Mouse (Mus musculus) G1E (cell line): Measurements from ENCODE around the gene Nectin4. TPM values are rescaled to one million over a fixed set of nuclear protein-coding genes. Genes with fewer than 3 reads are reported as not detected.
"Not testable (repeated sequence)": the region's sequence is repeated elsewhere in the genome, so short reads cannot be mapped to it uniquely, and the experiment has no call there.

ENCODE experiments used
- ATAC-seq: 2 replicates; pipeline ENCODE4 v1.8.0; 2016; ENCODE audit warnings: mild to moderate bottlenecking; ENCODE audit not compliant: insufficient number of reproducible peaks, poor library complexity, low FRiP score, severe bottlenecking; ENCODE audit errors: extremely low read depth
- DNase-seq: peaks from one replicate; pipeline ENCODE4 v3.0.0; 2012; ENCODE audit warnings: low spot score
- H3K27me3 ChIP-seq: 2 replicates; pipeline ENCODE4 v1.6.1; 2012; ENCODE audit warnings: mild to moderate bottlenecking, low read length, inconsistent platforms; ENCODE audit not compliant: insufficient read depth
- H3K36me3 ChIP-seq: replicated peaks from 2 replicates; pipeline ENCODE3; 2012; ENCODE audit warnings: mild to moderate bottlenecking, inconsistent platforms
- H3K4me1 ChIP-seq: 2 replicates; pipeline ENCODE4 v1.6.1; 2012; ENCODE audit warnings: low read depth, low read length, inconsistent platforms, mixed read lengths; ENCODE audit not compliant: insufficient read depth
- H3K4me3 ChIP-seq: 2 replicates; pipeline ENCODE4 v1.5.1; 2012; ENCODE audit warnings: low read depth, mild to moderate bottlenecking, inconsistent platforms, low read length, moderate library complexity, mixed read lengths
- H3K9me3 ChIP-seq: replicated peaks from 2 replicates; pipeline ENCODE4 v1.6.1; 2012; ENCODE audit warnings: inconsistent platforms
- CTCF ChIP-seq: IDR thresholded peaks from 2 replicates; pipeline ENCODE4 v1.5.1; 2012; ENCODE audit warnings: low read depth, low read length, inconsistent platforms, mixed read lengths
- GATA1 ChIP-seq: IDR thresholded peaks from 2 replicates; pipeline ENCODE4 v1.6.1; 2012; ENCODE audit warnings: borderline replicate concordance, low read length, inconsistent platforms, mixed read lengths
- GATA2 ChIP-seq: IDR thresholded peaks from 2 replicates; pipeline ENCODE4 v1.6.1; 2012; ENCODE audit warnings: low read depth, low read length, inconsistent platforms, borderline replicate concordance
- POLR2AphosphoS5 ChIP-seq: IDR thresholded peaks from 2 replicates; pipeline ENCODE4 v1.6.1; 2012; ENCODE audit warnings: low read depth, low read length, inconsistent platforms; ENCODE audit not compliant: insufficient replicate concordance
- TAL1 ChIP-seq: conservative IDR thresholded peaks from 2 replicates; pipeline ENCODE4 v1.6.1; 2012; ENCODE audit warnings: low read depth, low read length, inconsistent platforms, mixed read lengths
- polyA plus RNA-seq: library from polyadenylated mRNA; stranded (reverse); fragments of >175 nt; gene quantifications from 2 replicates; pipeline ENCODE4 v1.2.3, GENCODE M21; 2012
- total RNA-seq, 2 experiments: library from RNA; stranded (forward) in 1 of 2; stranded (reverse) in 1 of 2; fragments of 200-1000 nt in 1 of 2; fragments of >200 nt in 1 of 2; fragmentation: Nextera tagmentation in 1 of 2; gene quantifications; 2 replicates each; pipeline ENCODE4 v1.2.3; 2014 to 2017

Nectin4 gene
- not detected in 2 replicates for total RNA-seq (2014; fragmentation: Nextera tagmentation)
- 0.12 TPM in 1 of 2 replicates, not detected in the other for total RNA-seq (2017)
- 0.01 TPM in 1 of 2 replicates, not detected in the other for polyA plus RNA-seq

GRCm38 (mm10) chr1:171369845-171370556, at the start of gene Nectin4:
Gene Nectin4, plus strand, starts transcription at chr1:171370099.
- no peak for TF ChIP-seq GATA2
- no peak for TF ChIP-seq GATA1
- TF ChIP-seq POLR2AphosphoS5, result no peak
- no peak for TF ChIP-seq CTCF
- no peak for TF ChIP-seq TAL1
- no peak for ATAC-seq
- Histone ChIP-seq H3K4me1 (peaks cover 5% of the 10 kb centered on the region), H3K9me3 (no peaks in the 10 kb centered on the region), H3K36me3 (no peaks in the 10 kb centered on the region), H3K27me3 (peaks cover 62% of the 10 kb centered on the region), H3K4me3 (no peak within 1 kb of the TSS)
- no peak for DNase-seq

- Histone ChIP-seq H3K36me3 (peaks cover 31% of the 10 kb centered on the region), H3K9me3 (no peaks in the 10 kb centered on the region), H3K27me3 (no peaks in the 10 kb centered on the region), H3K4me3 (no peak overlapping the region), H3K4me1 (peaks cover 9% of the 10 kb centered on the region)
- no peak for ATAC-seq
- no peak for DNase-seq
- TF ChIP-seq TAL1, result no peak
- no peak for TF ChIP-seq GATA2
- no peak for TF ChIP-seq POLR2AphosphoS5
- TF ChIP-seq GATA1, result no peak
- TF ChIP-seq CTCF, result no peak
These were observed 49.7 kb upstream of the Nectin4 start for GRCm38 (mm10) chr1:171320151-171320550.

GRCm38 (mm10) chr1:171321415-171321814, 48.5 kb upstream of the Nectin4 start:
- peaks cover 43% of the 10 kb centered on the region for H3K36me3 ChIP-seq
- H3K9me3 ChIP-seq, result no peaks in the 10 kb centered on the region
- peak; percentile 28; the same call in 1 of the 2 replicates for ATAC-seq
- H3K4me3 ChIP-seq, result no peak overlapping the region
- peaks cover 20% of the 10 kb centered on the region for H3K4me1 ChIP-seq
- DNase-seq, result no peak
- no peak for TF ChIP-seq POLR2AphosphoS5
- TF ChIP-seq TAL1, result no peak
- H3K27me3 ChIP-seq, result no peaks in the 10 kb centered on the region

GRCm38 (mm10) chr1:171322012-171322411, 47.9 kb upstream of the Nectin4 start:
- no peak overlapping the region for H3K4me3 ChIP-seq
- TF ChIP-seq POLR2AphosphoS5, result no peak
- no peak for TF ChIP-seq CTCF
- TF ChIP-seq TAL1, result no peak
- TF ChIP-seq GATA2, result no peak
- no peak for TF ChIP-seq GATA1
- H3K9me3 ChIP-seq, result no peaks in the 10 kb centered on the region
- H3K27me3 ChIP-seq, result no peaks in the 10 kb centered on the region
- peaks cover 45% of the 10 kb centered on the region for H3K36me3 ChIP-seq
- H3K4me1 ChIP-seq, result peaks cover 20% of the 10 kb centered on the region
- DNase-seq (no peak), ATAC-seq (no peak)

GRCm38 (mm10) chr1:171325571-171325970, 44.3 kb upstream of the Nectin4 start:
- TF ChIP-seq TAL1, result no peak
- TF ChIP-seq GATA2, result no peak
- no peak for TF ChIP-seq CTCF
- TF ChIP-seq POLR2AphosphoS5, result no peak
- no peak for TF ChIP-seq GATA1
- DNase-seq (no peak), ATAC-seq (no peak)
- H3K27me3 ChIP-seq, result no peaks in the 10 kb centered on the region
- H3K36me3 ChIP-seq, result peaks cover 43% of the 10 kb centered on the region
- no peak overlapping the region for H3K4me3 ChIP-seq
- no peaks in the 10 kb centered on the region for H3K9me3 ChIP-seq
- H3K4me1 ChIP-seq, result peaks cover 37% of the 10 kb centered on the region

- H3K4me1 ChIP-seq, result peaks cover 45% of the 10 kb centered on the region
- DNase-seq, result not testable (repeated sequence)
These were observed 43.3 kb upstream of the Nectin4 start for GRCm38 (mm10) chr1:171326588-171326987.

GRCm38 (mm10) chr1:171328244-171328643, 41.7 kb upstream of the Nectin4 start:
- H3K9me3 ChIP-seq, result no peaks in the 10 kb centered on the region
- peaks cover 48% of the 10 kb centered on the region for H3K36me3 ChIP-seq
- TF ChIP-seq GATA1 (no peak), TAL1 (no peak), GATA2 (no peak), POLR2AphosphoS5 (no peak), CTCF (no peak)
- DNase-seq, result no peak
- no peaks in the 10 kb centered on the region for H3K27me3 ChIP-seq
- ATAC-seq, result no peak
- peak overlapping the region; percentile 90 for H3K4me3 ChIP-seq
- peaks cover 49% of the 10 kb centered on the region for H3K4me1 ChIP-seq

More at GRCm38 (mm10) chr1:171326588-171326987, 43.3 kb upstream of the Nectin4 start:
- peaks cover 46% of the 10 kb centered on the region for H3K36me3 ChIP-seq
- not testable (repeated sequence) for ATAC-seq, H3K27me3 ChIP-seq, H3K4me3 ChIP-seq, H3K9me3 ChIP-seq
